Mouse (Mus musculus) liver, adult 2 months (tissue): ENCODE results near the gene Slc9a7.

Source experiments
- CTCF ChIP-seq: fragments of 200-500 bp; IDR thresholded peaks from 2 replicates; pipeline ENCODE4 v1.5.1; 2011; ENCODE audit warnings: low read depth, low read length, control low read depth
- POLR2A ChIP-seq: fragments of 200-500 bp; IDR thresholded peaks from 2 replicates; pipeline ENCODE4 v1.6.1; 2011; ENCODE audit warnings: low read length, control low read depth; ENCODE audit not compliant: insufficient read depth; ENCODE audit errors: extremely low read depth

GRCm38 (mm10) chrX:20273854-20274253, 17.8 kb downstream of the Slc9a7 start:
- TF ChIP-seq CTCF (no peak), POLR2A (no peak)
